Mouse (Mus musculus): ENCODE measurements around the gene Eif3d. TPM values are rescaled to one million over a fixed set of nuclear protein-coding genes. Genes with fewer than 3 reads are reported as not detected.
A peak's percentile ranks its signal among the peaks of the same experiment; 100 is the strongest.

The Eif3d gene
- total and polyA plus RNA-seq, 3 experiments = 521 to 738 (median 619) TPM

DNA sequence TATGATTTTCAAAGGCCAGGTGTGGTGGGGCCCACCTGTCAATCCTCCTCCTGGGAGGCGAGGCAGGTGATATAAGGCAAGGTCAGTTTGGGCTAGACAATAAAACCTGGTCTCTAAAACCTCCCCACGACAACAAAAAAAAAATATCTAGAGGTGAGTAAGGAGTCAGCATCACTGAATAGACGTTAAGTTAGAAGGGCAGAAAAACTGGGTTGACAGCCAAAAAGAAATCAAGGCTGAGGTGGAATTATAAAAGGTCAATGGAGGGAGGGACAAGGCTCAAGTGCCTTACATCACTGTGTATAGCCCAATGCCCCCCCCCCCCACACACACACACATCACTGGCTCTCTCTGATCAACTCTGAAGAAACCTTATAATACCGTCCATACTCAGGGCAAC is 42.5 kb downstream of the Eif3d start:
- H3K9ac ChIP-seq (ENCODE audit: control insufficient read depth, low read depth, low read length, poor library complexity, severe bottlenecking) = peak overlapping the region; percentile 81
- peaks cover 5 to 26% of the 10 kb centered on the region in 2 experiments for H3K36me3 ChIP-seq (ENCODE audit: control insufficient read depth in 1 of 2, insufficient read depth in 2 of 2, low read length in 2 of 2)
- no peaks in the 10 kb centered on the region for H3K9me3 ChIP-seq (replicated peaks; ENCODE audit: insufficient read depth, low read length)
- H3K79me2 ChIP-seq (ENCODE audit: control insufficient read depth, insufficient read depth, low read length, poor library complexity) = peaks cover 30% of the 10 kb centered on the region
- peak overlapping the region; percentile 74 to 85 for H3K4me3 ChIP-seq (ENCODE audit: control insufficient read depth in 1 of 2, insufficient read depth in 1 of 2, low read depth in 2 of 2, low read length in 2 of 2)
- no peaks in the 10 kb centered on the region for H3K27me3 ChIP-seq (ENCODE audit: control insufficient read depth in 1 of 2, insufficient read depth in 2 of 2, low read length in 2 of 2)
- TF ChIP-seq MYB (IDR thresholded peaks at IDR 0.05; ENCODE audit: low read depth, low read length) = no peak
- TF ChIP-seq USF1 (IDR thresholded peaks at IDR 0.05; ENCODE audit: low read depth, low read length) = no peak
- no peak for TF ChIP-seq ZC3H11A (IDR thresholded peaks at IDR 0.05; ENCODE audit: low read depth, low read length)
- no peak for TF ChIP-seq TAL1 (IDR thresholded peaks at IDR 0.05; ENCODE audit: low read length)
- TF ChIP-seq SMC3 (IDR thresholded peaks at IDR 0.05; ENCODE audit: low read depth, low read length) = no peak
- no peak for TF ChIP-seq MYC (IDR thresholded peaks at IDR 0.05; ENCODE audit: low read depth, low read length)
- TF ChIP-seq NRF1 (IDR thresholded peaks at IDR 0.05; ENCODE audit: insufficient read depth, low read depth, low read length, poor library complexity, severe bottlenecking) = no peak
- no peak for TF ChIP-seq MAX (IDR thresholded peaks at IDR 0.05; ENCODE audit: low read length)
- TF ChIP-seq CHD1 (IDR thresholded peaks at IDR 0.05; ENCODE audit: low read depth, low read length) = no peak
- TF ChIP-seq TCF12 (IDR thresholded peaks at IDR 0.05; ENCODE audit: low read depth, low read length) = no peak
- no peak for TF ChIP-seq JUND (IDR thresholded peaks at IDR 0.05; ENCODE audit: low read depth, low read length)
- TF ChIP-seq ZNF384 (IDR thresholded peaks at IDR 0.05; ENCODE audit: low read depth, low read length) = no peak
- H3K4me1 ChIP-seq (ENCODE audit: control insufficient read depth in 1 of 2, insufficient read depth in 2 of 2, low read length in 2 of 2) = peaks cover 2 to 29% of the 10 kb centered on the region in 2 experiments
- H3K27ac ChIP-seq (ENCODE audit: control insufficient read depth, low read depth, low read length) = peak overlapping the region; percentile 77
- DNase-seq (ENCODE audit: low read depth, low spot score) = no peak

DNA sequence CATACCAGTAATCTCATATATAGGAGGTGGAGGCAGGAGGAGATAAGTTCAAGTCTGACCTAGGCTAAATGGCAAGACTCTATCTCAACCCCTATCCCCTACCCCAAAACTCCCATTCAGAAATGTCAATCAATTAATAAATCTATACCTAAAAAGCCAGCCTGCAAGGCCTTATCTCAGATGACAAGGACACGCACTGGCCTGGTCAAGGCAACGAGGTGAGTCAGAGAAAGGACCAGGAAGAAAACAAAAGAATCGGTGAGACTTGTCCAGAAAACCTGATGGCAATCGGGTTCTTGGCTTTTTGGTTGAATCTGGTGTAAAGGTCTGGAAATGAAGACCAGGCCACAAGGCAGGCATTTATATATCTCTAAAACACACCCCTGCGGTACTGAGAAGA is 43.7 kb downstream of the Eif3d start:
- H3K4me1 ChIP-seq (ENCODE audit: control insufficient read depth in 1 of 2, insufficient read depth in 2 of 2, low read length in 2 of 2) = peaks cover 2 to 23% of the 10 kb centered on the region in 2 experiments
- peaks cover 11 to 23% of the 10 kb centered on the region in 2 experiments for H3K36me3 ChIP-seq (ENCODE audit: control insufficient read depth in 1 of 2, insufficient read depth in 2 of 2, low read length in 2 of 2)
- no peak overlapping the region for H3K27ac ChIP-seq (ENCODE audit: control insufficient read depth, low read depth, low read length)
- no peak for DNase-seq (ENCODE audit: low read depth, low spot score)
- no peak overlapping the region for H3K4me3 ChIP-seq (ENCODE audit: control insufficient read depth in 1 of 2, insufficient read depth in 1 of 2, low read depth in 2 of 2, low read length in 2 of 2)
- no peak overlapping the region for H3K9ac ChIP-seq (ENCODE audit: control insufficient read depth, low read depth, low read length, poor library complexity, severe bottlenecking)
- H3K9me3 ChIP-seq (replicated peaks; ENCODE audit: insufficient read depth, low read length) = no peaks in the 10 kb centered on the region
- H3K27me3 ChIP-seq (ENCODE audit: control insufficient read depth in 1 of 2, insufficient read depth in 2 of 2, low read length in 2 of 2) = no peaks in the 10 kb centered on the region
- no peak for TF ChIP-seq KAT2A (conservative IDR thresholded peaks at IDR 0.05; ENCODE audit: low read depth, low read length)
- TF ChIP-seq MAFK (IDR thresholded peaks at IDR 0.05; ENCODE audit: borderline replicate concordance, low read depth, low read length) = no peak
- no peak for TF ChIP-seq CTCF (IDR thresholded peaks at IDR 0.05 in 2 of 3, conservative IDR thresholded peaks at IDR 0.05 in 1 of 3; ENCODE audit: control insufficient read depth in 1 of 3, insufficient read depth in 1 of 3, low read depth in 2 of 3, low read length in 3 of 3, poor library complexity in 1 of 3, severe bottlenecking in 1 of 3)
- TF ChIP-seq POLR2AphosphoS5 (IDR thresholded peaks at IDR 0.05; ENCODE audit: borderline replicate concordance, low read depth, low read length) = no peak
- TF ChIP-seq BHLHE40 (IDR thresholded peaks at IDR 0.05; ENCODE audit: borderline replicate concordance, low read depth, low read length) = no peak
- no peak for TF ChIP-seq RCOR1 (IDR thresholded peaks at IDR 0.05; ENCODE audit: low read depth, low read length)
- TF ChIP-seq GABPA (IDR thresholded peaks at IDR 0.05; ENCODE audit: low read depth, low read length) = no peak
- TF ChIP-seq MEF2A (IDR thresholded peaks at IDR 0.05; ENCODE audit: extremely low read depth, insufficient replicate concordance, low read depth, low read length, poor library complexity, severe bottlenecking) = no peak
- TF ChIP-seq E2F4 (IDR thresholded peaks at IDR 0.05; ENCODE audit: borderline replicate concordance, low read depth, low read length) = no peak
- no peak for TF ChIP-seq EP300 (IDR thresholded peaks at IDR 0.05; ENCODE audit: low read depth in 1 of 2, low read length in 2 of 2)
- TF ChIP-seq MAZ (IDR thresholded peaks at IDR 0.05; ENCODE audit: low read depth, low read length) = no peak
- TF ChIP-seq GATA1 (IDR thresholded peaks at IDR 0.05; ENCODE audit: low read depth, low read length) = no peak
- no peak for TF ChIP-seq TCF12 (IDR thresholded peaks at IDR 0.05; ENCODE audit: low read depth, low read length)
- no peak for TF ChIP-seq MXI1 (IDR thresholded peaks at IDR 0.05; ENCODE audit: low read depth, low read length)
- peaks cover 30% of the 10 kb centered on the region for H3K79me2 ChIP-seq (ENCODE audit: control insufficient read depth, insufficient read depth, low read length, poor library complexity)

All from MEL (cell line).